Mouse (Mus musculus): ENCODE results near the gene Rbm28.
A peak's percentile ranks its signal among the peaks of the same experiment; 100 is the strongest.

Gene Rbm28

DNA sequence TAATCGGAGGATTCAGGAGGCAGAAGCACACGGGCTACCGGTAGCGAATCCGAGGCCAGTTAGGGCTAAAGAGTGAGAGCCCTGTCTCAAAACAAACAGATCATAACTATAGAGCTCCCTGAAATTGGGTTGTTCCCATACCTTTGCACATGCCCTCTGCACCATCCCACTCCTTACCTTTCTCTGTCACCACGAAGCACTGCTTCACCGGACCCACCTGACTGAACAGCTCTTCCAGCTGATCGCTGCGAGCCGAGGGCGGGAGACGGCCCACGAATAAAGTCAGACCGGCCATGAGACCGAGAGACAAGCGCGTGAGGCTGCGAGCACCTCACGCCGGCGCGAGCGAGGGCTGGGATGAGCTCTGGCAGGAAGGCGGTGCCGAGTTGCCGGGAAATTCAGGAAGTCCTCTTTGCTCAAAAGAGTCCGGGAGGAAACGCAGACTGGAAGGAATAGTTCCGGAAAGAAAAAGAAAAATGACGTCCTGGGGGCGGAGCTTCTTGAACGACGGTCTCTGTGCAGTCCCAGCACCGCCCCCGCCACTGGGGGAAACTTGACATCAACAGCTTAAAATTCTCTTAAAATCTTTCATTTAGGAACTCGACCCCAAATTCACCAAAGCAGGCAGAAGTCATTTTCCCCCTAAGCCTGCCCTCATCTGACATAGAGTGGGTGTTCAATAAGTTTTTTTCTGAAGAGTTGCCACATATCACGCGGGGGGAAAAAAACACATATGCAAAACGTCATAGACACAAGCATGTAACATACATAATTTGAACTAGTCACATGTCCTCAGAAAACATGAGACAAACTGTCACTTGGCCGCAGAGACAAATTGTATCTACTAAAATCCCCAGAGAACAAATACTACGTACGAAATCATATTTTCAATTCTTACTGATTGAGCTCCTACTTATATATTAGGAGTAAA is at the start of gene Rbm28:
Gene Rbm28, minus strand, starts transcription at position 693 of the 931 bp plus-strand sequence.
- peak; percentile 84 to 88 for DNase-seq

DNA sequence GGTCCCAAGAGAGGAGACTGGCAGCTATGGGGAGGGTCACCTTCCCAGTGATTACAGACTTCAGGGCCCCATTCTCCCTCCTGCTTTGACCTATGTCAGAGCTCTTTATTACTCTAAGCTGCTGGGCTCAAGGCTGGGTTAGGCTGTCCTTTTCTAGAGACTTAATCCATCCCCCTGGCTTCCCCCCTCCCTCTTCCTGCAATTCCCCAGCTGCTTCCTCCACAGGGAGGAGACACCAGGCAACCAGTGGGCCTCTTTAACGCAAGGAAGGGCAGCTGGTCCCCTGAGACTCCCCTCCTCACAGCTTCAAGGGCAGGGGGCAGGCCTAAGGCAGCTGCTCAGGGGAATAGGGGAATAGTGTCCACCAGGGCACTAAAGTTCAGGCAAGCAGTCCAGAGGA is 49.4 kb upstream of the Rbm28 start:
- DNase-seq, result no peak

DNA sequence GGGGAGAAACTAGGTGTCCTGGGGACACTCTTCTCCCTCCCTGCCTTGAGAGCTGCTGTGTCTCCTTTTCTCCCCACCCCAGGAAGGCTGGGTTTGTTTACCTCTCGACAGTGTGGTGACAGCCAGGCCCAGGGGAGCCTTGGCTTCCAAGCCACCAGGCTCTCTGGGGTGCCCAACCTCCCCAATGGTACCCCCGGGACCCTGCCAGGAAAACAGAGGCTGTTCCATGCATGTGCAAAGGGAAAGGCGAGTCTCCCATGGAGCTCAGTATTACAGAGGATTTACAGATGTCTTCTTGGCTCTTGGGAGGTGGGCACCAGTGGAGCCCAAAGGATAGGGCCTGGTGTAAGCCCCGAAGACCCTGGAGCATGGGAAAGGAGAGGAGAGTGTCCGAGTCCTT is 48.6 kb upstream of the Rbm28 start:
- no peak for DNase-seq

DNA sequence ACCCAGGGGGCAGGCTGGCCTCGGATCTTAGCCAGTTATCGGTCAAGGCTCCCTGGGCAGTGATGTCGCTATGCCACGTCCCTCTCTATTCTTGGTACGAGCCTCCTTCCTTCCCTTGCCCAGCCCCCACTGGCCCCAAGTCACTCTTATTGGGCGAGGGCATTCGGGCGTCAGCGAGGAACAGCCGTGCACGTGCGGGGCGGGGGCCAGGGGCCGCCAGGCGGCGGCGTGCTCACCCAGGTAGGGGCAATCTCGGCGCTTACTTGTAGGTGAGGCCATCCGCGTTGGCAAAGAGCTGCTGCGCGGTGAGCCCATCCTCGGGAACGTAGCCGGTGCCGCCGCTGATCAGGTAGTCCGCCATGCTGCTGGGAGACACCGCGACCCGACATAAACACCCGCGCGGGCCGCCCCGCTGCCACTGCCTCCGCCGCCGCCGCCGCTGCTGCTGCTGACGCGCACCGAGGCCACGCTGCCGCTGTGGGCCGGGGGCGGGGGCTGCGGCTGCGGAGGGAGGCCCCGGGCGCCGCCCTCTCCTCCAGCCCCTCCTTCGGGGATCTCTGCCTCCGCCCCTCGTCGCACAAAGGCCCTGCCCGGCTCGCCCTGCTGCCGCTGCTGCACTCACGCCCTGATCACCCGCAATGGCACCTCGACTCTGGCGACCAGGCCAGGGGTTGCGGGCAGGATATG is 47.1 kb upstream of the Rbm28 start:
- peak; percentile 78 to 85 for DNase-seq

DNA sequence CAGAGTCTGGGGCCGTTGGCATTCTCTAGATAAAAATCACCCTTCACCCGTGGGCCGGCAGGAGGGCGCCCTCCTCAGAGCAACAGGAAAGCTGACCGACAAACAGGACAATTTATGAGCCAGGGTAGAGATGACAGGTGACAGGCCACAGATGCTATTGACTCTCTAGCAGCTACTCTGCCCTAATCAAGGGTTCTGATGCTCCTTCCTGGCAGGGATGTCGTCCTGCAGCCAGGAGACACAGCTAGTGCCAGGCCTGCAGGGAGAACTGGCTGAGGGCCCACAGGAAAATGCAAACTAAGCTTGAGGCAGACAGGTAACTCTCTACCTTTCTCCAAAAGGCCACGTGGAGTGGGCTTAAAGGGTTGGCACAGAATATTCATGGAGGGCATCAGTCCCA is 46.3 kb upstream of the Rbm28 start:
- DNase-seq, result peak; percentile 71 to 77

DNA sequence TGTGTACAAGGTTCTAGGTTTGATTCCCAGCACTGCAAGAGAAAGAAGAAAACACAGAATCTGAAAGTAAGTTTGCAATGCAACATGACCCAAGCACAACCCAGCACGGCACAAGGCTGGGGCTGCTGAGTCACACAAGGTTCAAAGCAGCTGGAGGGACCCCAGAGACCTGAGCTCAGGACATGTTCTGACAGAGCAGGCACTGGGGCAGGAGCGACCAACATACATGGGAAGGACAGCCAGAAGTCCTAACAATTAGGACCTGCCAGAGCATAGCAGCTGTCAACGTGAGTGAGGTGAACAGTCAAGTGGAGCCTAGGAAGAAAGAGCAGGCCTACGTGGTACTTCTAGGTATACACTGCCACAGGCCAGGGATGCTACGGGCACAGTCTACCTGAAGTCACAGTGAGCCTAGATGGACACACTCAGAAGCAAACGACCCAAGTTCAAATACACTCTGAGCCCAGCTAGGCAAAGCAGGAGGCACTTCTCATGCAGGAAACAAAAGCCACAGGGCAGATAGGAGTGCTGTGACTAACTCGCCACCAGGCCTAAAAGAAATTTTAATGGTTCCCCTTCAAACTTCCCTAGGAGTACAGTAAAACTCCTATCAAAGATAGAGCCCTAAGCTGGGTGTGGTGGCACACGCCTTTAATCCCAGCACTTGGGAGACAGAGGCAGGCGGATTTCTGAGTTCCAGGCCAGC is 45.6 kb upstream of the Rbm28 start:
- DNase-seq, result no peak

DNA sequence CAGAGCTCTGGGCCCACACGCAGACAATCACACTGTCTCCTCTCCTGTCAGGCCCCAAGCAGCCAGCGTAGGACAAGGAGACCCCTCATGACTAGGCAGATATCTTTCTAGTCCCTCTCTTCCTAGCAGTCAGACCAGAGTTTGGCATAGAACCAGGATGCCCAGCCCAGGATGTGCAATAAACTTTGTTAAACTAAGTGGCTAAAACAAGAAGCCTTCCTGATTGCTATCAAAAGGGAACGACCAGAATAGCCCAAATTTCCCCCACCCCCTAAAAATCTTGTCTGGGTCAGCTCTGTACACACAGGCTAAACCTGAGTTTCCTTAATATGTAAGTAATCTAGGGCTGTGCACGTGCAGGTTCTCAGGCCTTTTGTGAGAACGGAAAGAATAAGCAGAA is 43.4 kb upstream of the Rbm28 start:
- no peak for DNase-seq

DNA sequence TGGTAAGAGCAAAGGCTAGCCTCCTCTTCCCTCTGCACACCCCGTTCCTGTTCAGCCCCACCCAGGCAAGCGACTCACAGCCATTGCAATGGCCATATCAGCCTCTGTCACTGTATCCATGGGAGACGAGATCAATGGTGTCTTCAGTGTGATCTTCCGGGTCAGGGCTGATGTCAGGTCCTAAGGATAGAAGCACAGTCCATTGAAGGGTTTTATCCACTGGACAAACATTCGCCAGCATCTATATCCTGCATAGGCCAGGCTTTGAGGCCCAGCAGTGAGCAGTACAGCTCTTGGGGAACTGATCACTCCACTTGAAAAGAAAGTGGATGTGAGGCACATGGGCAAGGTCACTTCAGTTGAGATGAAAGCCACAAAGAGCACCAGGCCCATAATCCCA is 42.2 kb upstream of the Rbm28 start:
- DNase-seq, result no peak

DNA sequence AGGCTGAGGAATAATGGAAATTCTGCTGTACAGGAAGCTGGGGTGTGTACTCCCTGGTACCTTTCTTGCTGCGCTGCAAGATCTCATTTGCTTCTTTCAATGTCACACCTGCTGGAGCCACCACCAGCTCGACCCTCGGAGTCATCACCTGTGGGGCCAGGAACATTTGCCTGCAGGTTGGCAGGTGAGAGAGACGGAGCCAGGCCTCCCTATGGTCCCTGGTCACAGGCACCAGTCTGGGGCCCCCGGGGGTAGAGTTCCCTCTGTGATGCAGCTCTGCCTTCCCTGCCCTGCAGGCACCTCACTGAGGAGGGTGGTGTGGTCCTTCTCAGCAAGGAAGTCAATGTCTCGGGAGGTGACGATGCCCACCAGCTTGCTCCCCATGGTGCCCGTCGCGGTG is 41.2 kb upstream of the Rbm28 start:
- no peak for DNase-seq

DNA sequence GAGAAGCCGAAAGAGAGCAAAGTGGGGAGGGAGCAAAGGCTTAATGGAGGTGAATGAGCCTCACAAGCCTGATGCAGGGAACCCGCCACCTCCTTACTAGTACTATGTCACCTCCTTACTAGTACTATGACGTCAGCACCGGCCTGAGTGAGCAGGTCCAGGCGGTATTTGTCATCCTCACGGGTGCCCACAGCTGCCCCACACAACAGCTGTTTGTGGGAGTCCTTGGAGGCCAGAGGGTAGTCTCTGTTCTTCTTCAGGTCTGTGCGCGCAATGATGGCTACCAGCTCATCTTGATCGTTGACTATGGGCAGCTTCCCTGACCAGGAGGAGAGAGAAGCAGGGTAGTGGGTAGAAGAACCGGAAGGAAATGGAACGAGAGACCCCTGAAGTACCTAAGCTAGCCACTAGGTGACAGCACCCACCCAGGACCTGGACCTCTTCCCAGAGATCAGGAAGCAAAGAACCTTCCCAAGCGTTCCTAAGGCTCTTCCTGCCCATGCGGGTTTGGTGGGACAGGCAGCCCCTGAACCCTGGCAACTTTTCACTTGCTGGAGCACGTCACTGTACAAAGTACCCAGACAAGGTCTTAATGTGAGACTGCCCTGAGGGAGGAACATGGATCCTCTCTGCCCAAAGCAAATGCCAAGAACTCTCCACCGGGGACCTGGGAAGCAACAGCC is 40.3 kb upstream of the Rbm28 start:
- peak; percentile 42 to 55 for DNase-seq

DNA sequence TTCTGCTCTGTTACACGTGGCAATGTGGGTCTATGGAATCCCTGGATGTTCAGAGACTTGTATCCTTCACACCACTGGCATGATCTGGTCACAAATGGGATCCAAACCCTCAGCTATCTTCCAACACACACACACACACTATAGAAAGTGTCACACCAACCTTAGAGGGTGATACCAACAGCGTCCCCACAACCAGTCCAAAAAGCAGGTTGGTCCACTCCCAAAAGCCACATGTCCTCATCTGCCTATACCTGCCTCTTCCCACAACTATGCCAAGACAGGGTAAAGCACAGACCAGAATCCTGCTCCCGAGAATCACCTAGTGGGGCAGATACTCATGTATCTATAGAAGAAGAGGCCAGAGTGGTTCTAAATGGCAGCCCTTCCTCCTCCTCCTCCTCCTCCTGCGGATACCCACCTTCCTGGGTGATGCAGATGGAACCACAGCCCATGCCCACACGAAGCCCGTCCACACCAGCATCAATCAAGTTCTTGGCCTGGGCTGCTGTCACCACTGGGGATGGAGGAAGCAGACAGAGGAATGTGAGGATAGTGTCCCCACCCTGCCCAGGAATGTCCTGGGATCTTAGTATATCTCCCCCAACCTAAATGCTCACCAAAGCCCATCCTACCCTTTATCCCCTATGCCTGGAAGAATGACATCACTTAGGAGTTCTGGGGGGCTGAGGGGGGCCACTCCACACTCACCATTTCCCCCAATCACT is 39.2 kb upstream of the Rbm28 start:
- no peak for DNase-seq

DNA sequence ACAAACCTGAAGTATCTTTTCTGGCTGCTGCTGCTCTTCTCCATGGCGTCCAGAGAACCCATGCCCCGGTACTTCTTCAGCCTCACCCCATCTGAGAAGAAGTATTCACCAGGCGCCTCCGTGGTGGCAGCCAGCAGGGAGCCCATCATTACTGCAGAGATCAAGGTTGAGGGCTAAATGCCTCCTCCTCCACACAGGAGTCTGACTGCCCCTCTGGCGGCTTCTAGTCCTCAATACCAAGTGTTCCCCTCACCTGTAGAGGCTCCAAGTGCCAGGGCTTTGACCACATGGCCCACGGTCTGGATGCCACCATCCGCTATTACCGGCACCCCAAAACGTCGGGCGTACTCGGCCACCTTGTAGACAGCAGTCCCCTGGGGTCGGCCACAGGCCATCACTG is 38.3 kb upstream of the Rbm28 start:
- DNase-seq, result no peak

DNA sequence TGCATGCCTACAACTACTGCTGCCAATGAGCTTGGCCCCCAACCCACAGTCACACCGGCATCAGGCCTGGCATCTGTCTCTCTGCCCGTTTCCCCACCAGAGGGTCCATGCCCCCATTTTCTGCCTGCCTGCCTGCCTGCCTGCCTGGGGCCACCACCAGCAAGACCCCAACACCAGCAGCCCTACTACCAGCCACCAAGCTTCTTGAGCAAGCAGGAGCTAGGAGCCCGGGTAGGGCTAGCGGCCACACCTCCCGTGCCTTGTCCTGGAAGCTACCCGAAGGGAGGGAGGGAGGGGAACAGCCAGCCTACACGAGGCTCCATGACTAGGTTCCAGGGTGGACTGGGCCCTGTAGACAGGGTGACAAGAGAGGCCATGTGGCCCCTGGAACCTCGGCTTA is 37.2 kb upstream of the Rbm28 start:
- DNase-seq, result no peak

DNA sequence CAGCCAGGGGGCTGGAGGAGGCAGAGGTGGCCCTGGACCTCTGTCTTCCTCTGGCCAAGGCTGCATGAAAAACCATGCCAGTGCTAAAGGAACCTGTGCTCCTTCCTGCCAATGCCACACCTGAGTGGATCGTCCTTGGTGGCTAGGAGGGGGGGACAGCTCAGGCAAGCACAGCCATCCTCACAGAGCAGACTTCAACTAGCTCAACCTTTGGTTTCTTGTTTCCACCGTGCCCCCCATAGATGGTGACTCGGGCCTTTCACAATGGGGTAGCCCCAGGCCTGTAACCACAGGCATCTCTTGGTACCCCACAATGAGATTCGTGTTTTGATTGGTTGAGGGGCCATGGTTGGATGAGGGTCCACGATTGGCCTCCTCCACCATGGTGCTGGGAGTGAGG is 36.5 kb upstream of the Rbm28 start:
- DNase-seq, result no peak

DNA sequence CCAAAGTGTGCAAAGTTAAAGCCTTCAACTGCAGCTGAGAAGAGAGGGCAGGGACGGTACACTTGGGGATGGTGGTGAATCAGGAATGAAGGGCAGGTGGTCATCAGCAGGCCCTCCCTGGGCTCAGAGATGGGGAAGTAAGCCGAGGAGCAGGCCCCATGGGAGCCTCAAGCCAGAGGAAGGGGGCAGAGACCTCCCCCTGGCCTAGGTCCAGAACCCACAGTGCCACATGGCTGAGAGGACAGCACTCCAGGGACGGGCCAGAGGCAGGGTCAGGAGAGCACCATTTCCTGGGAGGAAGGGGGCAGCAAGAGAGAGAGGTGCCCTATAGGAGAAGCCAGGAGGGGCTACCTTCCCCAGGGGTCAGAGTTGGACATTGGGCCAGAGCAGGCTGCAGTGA is 35.7 kb upstream of the Rbm28 start:
- DNase-seq, result no peak

DNA sequence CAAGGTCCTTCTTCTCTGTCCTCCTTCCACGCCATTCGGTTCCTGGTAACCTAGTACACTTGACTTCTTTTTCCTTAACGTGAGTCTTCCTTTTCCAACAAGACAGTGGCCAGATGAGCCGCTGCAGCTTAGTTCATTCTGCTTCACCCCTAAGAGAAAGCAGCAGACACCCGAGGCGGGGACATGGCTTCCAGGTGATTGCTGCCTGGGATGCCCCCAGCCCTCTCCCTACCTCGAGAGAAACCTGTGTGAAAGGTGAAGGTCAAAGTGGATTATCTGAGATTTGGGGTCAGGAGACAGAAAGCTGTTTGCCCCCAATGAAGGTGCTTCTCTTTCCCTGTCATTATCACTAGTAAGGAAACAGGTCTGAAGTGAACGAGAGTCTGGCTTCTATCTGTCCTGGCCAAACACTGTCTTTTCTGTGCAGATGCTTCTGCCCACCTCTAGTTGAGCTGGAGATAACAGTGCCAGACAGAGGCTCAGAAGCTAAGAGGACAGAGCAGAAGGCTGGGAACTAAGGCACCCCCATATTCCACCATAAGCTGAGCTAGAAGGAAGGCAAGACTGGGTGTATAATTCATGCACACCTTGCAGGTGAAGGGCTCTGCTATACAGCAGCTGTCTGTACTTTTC is 34.5 kb upstream of the Rbm28 start:
- DNase-seq, result no peak

DNA sequence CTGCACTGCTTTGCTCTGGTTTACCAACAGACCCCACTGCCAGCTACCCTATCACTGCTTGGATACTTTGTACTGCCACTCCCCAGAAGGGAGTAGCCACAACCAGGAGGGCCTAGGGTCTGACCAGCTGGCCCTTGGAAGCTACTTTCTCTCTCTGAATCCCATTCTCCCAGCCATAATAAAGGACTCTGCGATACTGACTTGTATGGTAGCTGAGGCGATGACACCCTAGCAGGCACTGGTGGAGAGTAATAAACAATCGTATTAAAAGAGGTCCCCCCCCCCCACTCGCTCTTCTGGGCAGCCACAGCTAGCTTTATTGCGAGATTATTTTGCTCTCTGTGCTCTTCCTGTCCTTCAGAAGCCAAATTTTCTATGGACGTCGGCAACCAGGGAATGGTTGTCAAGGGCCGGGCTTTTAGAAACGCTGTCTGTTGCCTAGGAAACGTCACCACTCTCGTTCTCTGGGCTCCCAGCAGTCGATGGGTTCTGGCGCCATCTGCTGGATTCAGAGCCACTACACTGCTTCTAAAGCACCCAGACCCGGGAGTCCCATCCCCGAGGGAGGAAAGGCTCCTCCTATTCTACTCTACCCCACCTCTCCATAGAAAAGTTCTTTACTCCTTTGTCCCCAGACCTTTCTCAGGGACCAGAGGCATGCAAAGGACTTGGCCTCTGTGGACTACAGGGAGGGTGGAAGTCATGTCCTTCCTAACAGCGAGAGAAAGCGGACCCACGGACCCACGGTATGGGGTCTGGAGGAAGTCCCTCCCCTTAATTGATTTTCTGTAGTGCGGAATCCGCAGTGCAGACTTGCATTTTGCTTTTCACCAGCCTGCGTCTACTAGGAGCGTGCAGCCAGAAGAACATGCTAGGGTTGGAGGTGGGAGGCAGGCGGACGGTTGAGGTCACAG is 33.8 kb upstream of the Rbm28 start:
- peak; percentile 87 to 94 for DNase-seq

DNA sequence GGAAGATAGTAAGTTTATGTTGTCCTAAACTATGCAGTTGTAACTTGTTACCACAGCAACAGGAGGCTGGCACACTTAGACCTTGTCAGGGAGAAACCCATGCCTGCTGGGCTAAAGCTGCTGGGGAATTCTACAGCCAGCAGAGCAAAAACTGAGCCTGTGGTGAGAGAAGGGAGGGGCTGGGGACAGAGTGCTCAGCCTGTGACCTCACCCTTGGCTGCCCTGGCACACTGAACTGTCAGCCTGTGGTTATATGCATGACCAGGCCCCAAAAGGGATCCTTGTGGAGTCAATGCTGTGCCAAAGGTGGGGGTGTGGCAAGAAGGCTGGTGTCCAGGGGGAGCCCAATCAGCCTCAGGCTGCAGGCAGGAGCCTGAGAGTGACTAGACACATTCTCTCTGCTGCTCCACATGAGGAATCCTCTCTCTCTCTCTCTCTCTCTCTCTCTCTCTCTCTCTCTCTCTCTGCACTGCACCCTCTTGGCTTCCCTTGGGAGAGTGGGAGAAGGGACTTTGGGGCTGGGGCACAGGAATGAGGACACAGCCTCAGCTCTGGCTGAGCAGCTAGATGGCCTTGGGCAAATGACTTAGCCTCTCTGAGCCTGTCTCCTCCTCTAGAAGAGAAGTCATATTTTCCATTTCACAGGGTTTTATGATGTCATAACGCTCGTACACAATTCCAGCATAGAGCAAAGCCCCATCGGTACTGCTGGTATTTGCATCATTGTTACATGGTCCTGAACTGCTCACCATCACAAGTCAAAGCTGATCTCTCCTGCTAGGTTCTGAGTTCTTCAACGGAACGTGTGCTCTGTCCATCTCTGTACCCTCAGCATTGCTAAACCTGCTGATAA is 31.3 kb upstream of the Rbm28 start:
- DNase-seq, result no peak

DNA sequence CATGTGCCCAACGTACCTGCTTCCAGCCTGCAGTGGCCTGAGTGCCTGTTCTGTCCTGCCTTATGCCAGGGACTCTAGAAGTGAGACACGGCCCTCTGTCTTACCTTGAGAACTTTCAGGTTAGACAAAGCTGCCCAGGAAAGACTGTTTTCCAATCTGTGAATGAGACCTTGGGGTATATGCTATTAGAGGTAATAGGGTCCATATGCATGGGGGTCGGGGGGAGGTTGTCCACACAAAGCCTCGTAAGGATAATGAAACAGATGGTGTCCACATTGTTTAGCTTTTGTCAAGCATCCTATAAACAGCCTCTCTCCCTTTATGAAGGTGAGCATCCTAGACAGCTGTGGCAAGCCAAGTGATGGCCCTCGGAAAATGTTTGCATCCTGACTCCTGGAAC is 30.3 kb upstream of the Rbm28 start:
- peak in 1 of 2 experiments; percentile 1 for DNase-seq

All from cerebellum, postnatal 25 days (tissue).